Mouse (Mus musculus) MEL (cell line): ENCODE results near the gene Rapgef2. TPM values are rescaled to one million over a fixed set of nuclear protein-coding genes. Genes with fewer than 3 reads are reported as not detected.
A peak's percentile ranks its signal among the peaks of the same experiment; 100 is the strongest.

Source experiments
- DNase-seq: peaks from one replicate; pipeline ENCODE4 v3.0.0; 2011; ENCODE audit warnings: low read depth, low spot score
- H3K27ac ChIP-seq: 2 replicates; pipeline ENCODE4 v1.5.1; 2012; ENCODE audit warnings: low read depth, mild to moderate bottlenecking, control low read depth, low read length, moderate library complexity; ENCODE audit not compliant: control insufficient read depth
- H3K27me3 ChIP-seq, 2 experiments: fragments of 150-350 bp in 1 of 2; sonication (generic) in 1 of 2; 2 replicates each; pipeline ENCODE4 v1.6.1; 2012; ENCODE audit warnings: low read length in 2 of 2, mild to moderate bottlenecking in 2 of 2, improper control_type of control experiment in 1 of 2, moderate library complexity in 1 of 2; ENCODE audit not compliant: insufficient read depth in 2 of 2, control insufficient read depth in 1 of 2
- H3K36me3 ChIP-seq, 2 experiments: 2 replicates each; pipeline ENCODE4 v1.6.1; 2012 to 2014; ENCODE audit warnings: low read length in 2 of 2, improper control_type of control experiment in 1 of 2, inconsistent platforms in 1 of 2, mild to moderate bottlenecking in 1 of 2; ENCODE audit not compliant: insufficient read depth in 2 of 2, control insufficient read depth in 1 of 2
- H3K4me1 ChIP-seq, 2 experiments: fragments of 150-350 bp in 1 of 2; sonication (generic) in 1 of 2; 2 replicates each; pipeline ENCODE4 v1.6.1; 2012; ENCODE audit warnings: low read length in 2 of 2, improper control_type of control experiment in 1 of 2, mild to moderate bottlenecking in 1 of 2; ENCODE audit not compliant: insufficient read depth in 2 of 2, control insufficient read depth in 1 of 2
- H3K4me3 ChIP-seq, 2 experiments: fragments of 150-350 bp in 1 of 2; sonication (generic) in 1 of 2; 2 replicates each; pipeline ENCODE4 v1.5.1; 2012; ENCODE audit warnings: low read depth in 2 of 2, low read length in 2 of 2, mild to moderate bottlenecking in 2 of 2, moderate library complexity in 2 of 2, control low read depth in 1 of 2, improper control_type of control experiment in 1 of 2; ENCODE audit not compliant: control insufficient read depth in 1 of 2, insufficient read depth in 1 of 2
- H3K79me2 ChIP-seq: 2 replicates; pipeline ENCODE4 v1.6.1; 2012; ENCODE audit warnings: mild to moderate bottlenecking, low read length, moderate library complexity; ENCODE audit not compliant: control insufficient read depth, poor library complexity, insufficient read depth
- H3K9ac ChIP-seq: 2 replicates; pipeline ENCODE4 v1.6.1; 2012; ENCODE audit warnings: low read depth, mild to moderate bottlenecking, control low read depth, low read length, moderate library complexity; ENCODE audit not compliant: control insufficient read depth, poor library complexity, severe bottlenecking
- H3K9me3 ChIP-seq: fragments of 150-350 bp; sonication (generic); replicated peaks from 2 replicates; pipeline ENCODE4 v1.6.1; 2012; ENCODE audit warnings: mild to moderate bottlenecking, low read length, improper control_type of control experiment, moderate library complexity; ENCODE audit not compliant: insufficient read depth
- CHD1 ChIP-seq: IDR thresholded peaks from 2 replicates; pipeline ENCODE4 v1.6.1; 2012; ENCODE audit warnings: low read depth, mild to moderate bottlenecking, inconsistent platforms, low read length, improper control_type of control experiment
- CHD2 ChIP-seq: IDR thresholded peaks from 2 replicates; pipeline ENCODE4 v1.6.1; 2011; ENCODE audit warnings: low read length, improper control_type of control experiment
- ELF1 ChIP-seq: IDR thresholded peaks from 2 replicates; pipeline ENCODE4 v1.6.1; 2014; ENCODE audit warnings: low read depth, mild to moderate bottlenecking, inconsistent platforms, low read length, improper control_type of control experiment, moderate library complexity
- ETS1 ChIP-seq: IDR thresholded peaks from 2 replicates; pipeline ENCODE4 v1.6.1; 2012; ENCODE audit warnings: low read depth, mild to moderate bottlenecking, inconsistent platforms, low read length, improper control_type of control experiment, moderate library complexity
- KAT2A ChIP-seq: conservative IDR thresholded peaks from 2 replicates; pipeline ENCODE4 v1.6.1; 2012; ENCODE audit warnings: low read depth, low read length, improper control_type of control experiment, inconsistent platforms
- MAX ChIP-seq: IDR thresholded peaks from 2 replicates; pipeline ENCODE4 v1.6.1; 2011; ENCODE audit warnings: low read length, improper control_type of control experiment
- MAZ ChIP-seq: IDR thresholded peaks from 2 replicates; pipeline ENCODE4 v1.6.1; 2012; ENCODE audit warnings: low read depth, mild to moderate bottlenecking, inconsistent platforms, low read length, improper control_type of control experiment
- MXI1 ChIP-seq: IDR thresholded peaks from 2 replicates; pipeline ENCODE4 v1.6.1; 2011; ENCODE audit warnings: mild to moderate bottlenecking, low read depth, low read length, improper control_type of control experiment
- POLR2A ChIP-seq, 2 experiments: IDR thresholded peaks; 2 replicates each; pipeline ENCODE4 v1.6.1; 2011 to 2012; ENCODE audit warnings: low read length in 2 of 2, mild to moderate bottlenecking in 2 of 2, control low read depth in 1 of 2, improper control_type of control experiment in 1 of 2, low read depth in 1 of 2, moderate library complexity in 1 of 2; ENCODE audit not compliant: control insufficient read depth in 1 of 2, insufficient read depth in 1 of 2, poor library complexity in 1 of 2
- POLR2AphosphoS2 ChIP-seq: IDR thresholded peaks from 2 replicates; pipeline ENCODE4 v1.6.1; 2011; ENCODE audit warnings: low read length, improper control_type of control experiment
- POLR2AphosphoS5 ChIP-seq: IDR thresholded peaks from 2 replicates; pipeline ENCODE4 v1.6.1; 2012; ENCODE audit warnings: low read depth, borderline replicate concordance, mild to moderate bottlenecking, inconsistent platforms, low read length, moderate library complexity, mixed read lengths
- RCOR1 ChIP-seq: IDR thresholded peaks from 2 replicates; pipeline ENCODE4 v1.6.1; 2012; ENCODE audit warnings: low read depth, mild to moderate bottlenecking, inconsistent platforms, low read length, improper control_type of control experiment
- SMC3 ChIP-seq: IDR thresholded peaks from 2 replicates; pipeline ENCODE4 v1.6.1; 2011; ENCODE audit warnings: low read depth, low read length, improper control_type of control experiment
- TAL1 ChIP-seq: IDR thresholded peaks from 2 replicates; pipeline ENCODE4 v1.6.1; 2012; ENCODE audit warnings: mild to moderate bottlenecking, inconsistent platforms, low read length, moderate library complexity, mixed read lengths
- TBP ChIP-seq: IDR thresholded peaks from 2 replicates; pipeline ENCODE4 v1.8.0; 2011; ENCODE audit warnings: low read depth, low read length, improper control_type of control experiment
- UBTF ChIP-seq: IDR thresholded peaks from 2 replicates; pipeline ENCODE4 v1.6.1; 2012; ENCODE audit warnings: low read depth, mild to moderate bottlenecking, inconsistent platforms, low read length, improper control_type of control experiment, moderate library complexity, borderline replicate concordance; ENCODE audit not compliant: insufficient read depth
- USF1 ChIP-seq: IDR thresholded peaks from 2 replicates; pipeline ENCODE4 v1.6.1; 2014; ENCODE audit warnings: low read depth, mild to moderate bottlenecking, inconsistent platforms, low read length, improper control_type of control experiment, moderate library complexity
- ZKSCAN1 ChIP-seq: IDR thresholded peaks from 2 replicates; pipeline ENCODE4 v1.6.1; 2012; ENCODE audit warnings: low read depth, mild to moderate bottlenecking, inconsistent platforms, low read length, improper control_type of control experiment, moderate library complexity
- ZNF384 ChIP-seq: IDR thresholded peaks from 2 replicates; pipeline ENCODE4 v1.6.1; 2012; ENCODE audit warnings: low read depth, mild to moderate bottlenecking, inconsistent platforms, low read length, improper control_type of control experiment
- polyA plus RNA-seq, 2 experiments: library from polyadenylated mRNA; stranded (reverse) in 1 of 2; unstranded in 1 of 2; fragments of >175 nt in 1 of 2; fragments of >200 nt in 1 of 2; gene quantifications; 2 replicates each; pipeline versions ENCODE4 v1.2.1 to v1.2.4; 2012; ENCODE audit warnings: low replicate concordance in 2 of 2, low read depth in 1 of 2; ENCODE audit not compliant: insufficient read length in 2 of 2, insufficient read depth in 1 of 2, missing spikeins in 1 of 2
- total RNA-seq: library from RNA; depleted of rRNA; stranded (reverse); fragments of 300-350 nt; gene quantifications from 2 replicates; pipeline ENCODE4 v1.2.3, GENCODE M21; 2012

Gene Rapgef2
- total and polyA plus RNA-seq, 3 experiments, result 4.2 to 4.6 TPM; not detected in 1

DNA sequence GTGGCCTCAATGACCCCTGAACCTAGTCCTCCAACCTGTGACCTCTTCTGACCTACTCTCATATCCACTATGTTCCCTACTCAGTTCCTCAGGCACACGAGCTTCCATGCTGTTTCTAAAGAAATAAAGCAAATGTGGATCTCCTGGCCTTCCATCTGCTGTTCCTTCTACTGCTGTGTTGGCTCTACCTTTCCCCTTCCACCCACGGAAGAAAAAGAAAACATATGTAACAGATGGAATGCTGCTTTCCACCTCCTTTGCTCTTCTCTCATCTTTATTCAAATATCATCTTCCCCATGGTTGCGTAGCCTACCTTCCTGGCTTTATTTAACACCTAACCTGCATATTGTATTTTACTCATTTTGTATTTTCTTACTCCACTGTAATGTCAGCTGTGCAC, 2.7 kb upstream of the Rapgef2 start:
- Histone ChIP-seq H3K9ac (no peak overlapping the region), H3K9me3 (no peaks in the 10 kb centered on the region), H3K4me1 (peaks cover 3 to 22% of the 10 kb centered on the region in 2 experiments), H3K36me3 (peaks cover 0 to 28% of the 10 kb centered on the region in 2 experiments; a peak in 2 of 4 replicates), H3K79me2 (peaks cover 7% of the 10 kb centered on the region), H3K4me3 (no peak overlapping the region), H3K27ac (no peak overlapping the region), H3K27me3 (0 out of 4 replicates have a peak, but pooled peaks cover 0 to 3% of the 10 kb centered on the region in 2 experiments)
- TF ChIP-seq RCOR1 (no peak), ETS1 (no peak), MAX (no peak), MXI1 (no peak), MAZ (no peak), ELF1 (no peak), ZKSCAN1 (no peak), TBP (no peak), CHD2 (no peak), UBTF (no peak), ZNF384 (no peak), POLR2A (IDR thresholded peaks at IDR 0.05; ENCODE audit: control insufficient read depth in 1 of 2, insufficient read depth in 1 of 2, low read depth in 1 of 2, low read length in 2 of 2, poor library complexity in 1 of 2) (no peak), POLR2AphosphoS5 (no peak), CHD1 (no peak), KAT2A (no peak), SMC3 (no peak), POLR2AphosphoS2 (no peak), USF1 (no peak), TAL1 (no peak)
- DNase-seq, result no peak

GRCm38 (mm10) chr3:79287699-79288458, 1.6 kb upstream of the Rapgef2 start:
- peaks cover 10% of the 10 kb centered on the region for H3K79me2 ChIP-seq
- 0 out of 4 replicates have a peak, but pooled peaks cover 0 to 3% of the 10 kb centered on the region in 2 experiments for H3K27me3 ChIP-seq
- H3K9ac ChIP-seq, result peak overlapping the region; percentile 63
- peaks cover 3 to 22% of the 10 kb centered on the region in 2 experiments for H3K4me1 ChIP-seq
- H3K27ac ChIP-seq, result no peak overlapping the region
- no peaks in the 10 kb centered on the region for H3K9me3 ChIP-seq
- TF ChIP-seq POLR2A (IDR thresholded peaks at IDR 0.05; ENCODE audit: control insufficient read depth in 1 of 2, insufficient read depth in 1 of 2, low read depth in 1 of 2, low read length in 2 of 2, poor library complexity in 1 of 2), result 0 out of 4 replicates have a peak, but pooled peaks of 1 of the 2 experiments have one; percentile 6
- TF ChIP-seq ELF1, result 0 out of 2 replicates have a peak, but pooled peaks have one; percentile 6
- no peak for TF ChIP-seq MXI1
- TF ChIP-seq, all 39 proteins: peak for 2
- peak; percentile 48 for DNase-seq
- Histone ChIP-seq H3K4me3 (peak overlapping the region; percentile 61 to 80), H3K36me3 (peaks cover 0 to 30% of the 10 kb centered on the region in 2 experiments; a peak in 2 of 4 replicates)
